Mouse (Mus musculus) cortical plate, adult 2 months (tissue): ENCODE results near the gene Sgpp1.

Experiments used
- CTCF ChIP-seq: fragments of 200-500 bp; IDR thresholded peaks from 2 replicates; pipeline ENCODE4 v1.5.1; 2011; ENCODE audit warnings: mild to moderate bottlenecking, control low read depth, low read length; ENCODE audit not compliant: insufficient read depth; ENCODE audit errors: extremely low read depth
- POLR2A ChIP-seq: fragments of 200-500 bp; IDR thresholded peaks from 2 replicates; pipeline ENCODE4 v1.6.1; 2011; ENCODE audit warnings: mild to moderate bottlenecking, low read length, control low read depth; ENCODE audit not compliant: insufficient read depth; ENCODE audit errors: extremely low read depth

GRCm38 (mm10) chr12:75753730-75754129 lies 18.2 kb upstream of the Sgpp1 start:
- TF ChIP-seq CTCF (no peak), POLR2A (no peak)
